Comparison of ENCODE assay signal across 10 mouse cellular contexts in genomic region chr15:88706320-88706719, GRCm38 (mm10).
"Had no signal": no experiment of that assay in that cellular context is flagged by ENCODE, and none has a peak within 500 bp of the region (broad histone marks: within the 10 kb centered on the region; RNA-seq: fewer than 3 reads in every experiment).

No protein-coding gene starts in this region.

- H3K27me3 ChIP-seq: intestine, embryonic 15.5 days; limb, embryonic 12.5 days; liver, embryonic 13.5 days; midbrain, embryonic 12.5 days; stomach, embryonic 15.5 days had no signal

- H3K9ac ChIP-seq: intestine, embryonic 15.5 days; limb, embryonic 12.5 days; liver, embryonic 13.5 days; liver, postnatal 0 days; midbrain, embryonic 12.5 days; stomach, embryonic 15.5 days had no signal

- ATAC-seq: intestine, embryonic 15.5 days; liver, postnatal 0 days had no signal

- H3K27ac ChIP-seq: intestine, embryonic 15.5 days; limb, embryonic 12.5 days; liver, embryonic 13.5 days; midbrain, embryonic 12.5 days; stomach, embryonic 15.5 days had no signal

- H3K4me3 ChIP-seq: intestine, embryonic 15.5 days; limb, embryonic 12.5 days; liver, embryonic 13.5 days; midbrain, embryonic 12.5 days; stomach, embryonic 15.5 days had no signal

- H3K4me1 ChIP-seq: intestine, embryonic 15.5 days; limb, embryonic 12.5 days; liver, embryonic 13.5 days; midbrain, embryonic 12.5 days; stomach, embryonic 15.5 days had no signal

- DNase-seq: layer of hippocampus, postnatal 36 days; liver; liver, embryonic 13.5 days; liver, postnatal 0 days; right cerebral cortex, postnatal 14 days; thymus, postnatal 4 days had no signal

- H3K9me3 ChIP-seq: intestine, embryonic 15.5 days; limb, embryonic 12.5 days; liver, embryonic 13.5 days; midbrain, embryonic 12.5 days; stomach, embryonic 15.5 days had no signal

- H3K4me2 ChIP-seq: intestine, embryonic 15.5 days; limb, embryonic 12.5 days; liver, embryonic 13.5 days; midbrain, embryonic 12.5 days; stomach, embryonic 15.5 days had no signal
